Mouse (Mus musculus) CD4-positive, CD25-positive, alpha-beta regulatory T cell, adult 4 months (primary cell): ENCODE measurements around the gene Gtf2h3. TPM values are rescaled to one million over a fixed set of nuclear protein-coding genes. Genes with fewer than 3 reads are reported as not detected.

Source experiments
- ATAC-seq: one replicate; pipeline ENCODE4 v1.8.0; 2017
- polyA plus RNA-seq, 2 experiments: library from polyadenylated mRNA; unstranded; fragments of 100-300 nt; shearing (Covaris generic); gene quantifications; one replicate each; pipeline ENCODE4 v1.2.1; 2017

Gene Gtf2h3
- polyA plus RNA-seq, 2 experiments from 2014 or later: 57.1 to 69.8 TPM

GRCm38 (mm10) chr5:124637836-124638235 is 58.9 kb downstream of the Gtf2h3 start:
- no peak for ATAC-seq

Other genes with a start within 250 kb of the Gtf2h3 start
- 10 to 100 TPM; 10.1 to 13.1 TPM for gene Cdk2ap1, start 216.1 kb upstream of the Gtf2h3 start, polyA plus RNA-seq
- 100 to 1,000 TPM; 163 to 182 TPM for gene Sbno1, start 153.1 kb upstream of the Gtf2h3 start, polyA plus RNA-seq
- 10 to 100 TPM; 19.8 to 19.9 TPM for gene Kmt5a, start 139.2 kb upstream of the Gtf2h3 start, polyA plus RNA-seq
- gene Rilpl2, start 100.8 kb upstream of the Gtf2h3 start, polyA plus RNA-seq: 10 to 100 TPM; 51.3 to 54.0 TPM
- 10 to 100 TPM in 1 of 2 experiments, 1 to 10 TPM in 1; 4.7 to 14.2 TPM for gene Snrnp35, start 96.0 kb upstream of the Gtf2h3 start, polyA plus RNA-seq
- gene Rilpl1, start 47.7 kb upstream of the Gtf2h3 start, polyA plus RNA-seq: 1 to 10 TPM in 1 of 2 experiments, under 1 TPM in 1; 0.62 to 1.1 TPM
- gene Tmed2, start 38.4 kb upstream of the Gtf2h3 start, polyA plus RNA-seq: 10 to 100 TPM; 35.7 to 51.2 TPM
- gene Ddx55, start 26.3 kb upstream of the Gtf2h3 start, polyA plus RNA-seq: 10 to 100 TPM; 17.2 to 22.9 TPM
- 10 to 100 TPM; 45.0 to 45.7 TPM for gene Eif2b1, start within 50 bp of the Gtf2h3 start, polyA plus RNA-seq
- 10 to 100 TPM; 31.0 to 57.7 TPM for gene Atp6v0a2, start 49.4 kb downstream of the Gtf2h3 start, polyA plus RNA-seq
- under 1 TPM in 1 of 2 experiments, not detected in 1; 0.10 TPM for gene Dnah10, start 145.9 kb downstream of the Gtf2h3 start, polyA plus RNA-seq